ENCODE assay signal across 19 mouse cellular contexts in the genomic region with DNA sequence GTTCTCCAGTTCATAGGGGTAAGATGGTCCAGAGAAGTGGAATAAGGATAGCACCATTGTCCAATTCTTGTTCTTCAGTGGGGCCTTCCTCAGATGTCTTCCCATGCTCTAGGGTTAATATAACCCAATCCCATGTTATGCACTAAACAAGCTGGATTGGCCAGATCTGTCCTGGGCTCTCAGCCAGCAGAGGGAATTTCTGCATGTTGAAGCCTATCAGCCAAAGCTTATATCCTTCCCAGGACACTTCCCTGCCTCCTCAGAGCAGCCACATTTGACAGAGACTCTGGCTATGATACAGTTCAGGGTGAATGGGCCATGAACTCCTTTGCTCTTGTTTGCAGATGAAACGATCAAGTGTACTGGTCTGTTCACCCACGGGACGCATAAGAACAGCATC.
A peak's percentile ranks its signal among the peaks of the same experiment; 100 is the strongest.
DNase-seq lines count a peak whose midpoint lies in the region; ATAC-seq and TF ChIP-seq lines count a peak whose summit lies in the region.
"Had no signal": no experiment of that assay in that cellular context is flagged by ENCODE, and none has a peak within 500 bp of the region (broad histone marks: within the 10 kb centered on the region; RNA-seq: fewer than 3 reads in every experiment).

No protein-coding gene starts in this region.

- no peak overlapping the region for H3K9ac ChIP-seq in heart, embryonic 11.5 days (ENCODE audit: low read depth, low read length)
- H3K9ac ChIP-seq in midbrain, postnatal 0 days (replicated peaks; ENCODE audit: low read length, poor library complexity, severe bottlenecking) = no peak overlapping the region
- H3K9ac ChIP-seq in midbrain, embryonic 11.5 days (ENCODE audit: low read length) = no peak overlapping the region
- H3K9ac ChIP-seq in neural tube, embryonic 13.5 days = no peak overlapping the region
- H3K9ac ChIP-seq: heart, embryonic 12.5 days had no signal

- no peak overlapping the region for H3K4me3 ChIP-seq in heart, embryonic 11.5 days (ENCODE audit: low read depth, low read length)
- H3K4me3 ChIP-seq in midbrain, postnatal 0 days (ENCODE audit: low read depth, low read length) = no peak overlapping the region
- no peak overlapping the region for H3K4me3 ChIP-seq in midbrain, embryonic 11.5 days (ENCODE audit: low read depth, low read length)
- no peak overlapping the region for H3K4me3 ChIP-seq in neural tube, embryonic 13.5 days
- H3K4me3 ChIP-seq: forebrain, embryonic 10.5 days; heart, embryonic 12.5 days; midbrain, embryonic 10.5 days had no signal

- no peak for TF ChIP-seq CTCF in midbrain, postnatal 0 days (IDR thresholded peaks at IDR 0.05)

- no peaks in the 10 kb centered on the region for H3K27me3 ChIP-seq in heart, embryonic 11.5 days (ENCODE audit: control insufficient read depth, insufficient read depth, low read length)
- H3K27me3 ChIP-seq in midbrain, postnatal 0 days (ENCODE audit: insufficient read depth, low read length) = no peaks in the 10 kb centered on the region
- H3K27me3 ChIP-seq in midbrain, embryonic 11.5 days (ENCODE audit: control insufficient read depth, insufficient read depth, low read length) = no peaks in the 10 kb centered on the region
- no peaks in the 10 kb centered on the region for H3K27me3 ChIP-seq in neural tube, embryonic 13.5 days

- no peak for ATAC-seq in heart, embryonic 11.5 days (replicated peaks; ENCODE audit: insufficient number of reproducible peaks, low FRiP score, low TSS enrichment)
- no peak for ATAC-seq in midbrain, postnatal 0 days (ENCODE audit: low FRiP score)
- no peak for ATAC-seq in midbrain, embryonic 11.5 days (ENCODE audit: low FRiP score)
- no peak for ATAC-seq in neural tube, embryonic 13.5 days (ENCODE audit: low read depth)
- ATAC-seq: hindbrain, postnatal 0 days; intestine, embryonic 16.5 days; lung, postnatal 0 days had no signal

- DNase-seq in heart, adult 11 months = peak; percentile 57
- peak; percentile 21 for DNase-seq in midbrain, postnatal 0 days (ENCODE audit: low spot score)
- no peak for DNase-seq in midbrain, embryonic 11.5 days (ENCODE audit: low spot score, missing footprints)
- peak; percentile 18 for DNase-seq in fat pad, adult 2 months (ENCODE audit: extremely low read depth, low read depth, low spot score)
- DNase-seq in urinary bladder, postnatal 10 days (ENCODE audit: low spot score) = no peak
- DNase-seq: adrenal gland, adult 2 months; cerebellum, adult 11-12 months; heart, postnatal 14 days; kidney, postnatal 25 days; layer of hippocampus, postnatal 36 days; thymus, postnatal 14 days had no signal

- H3K4me1 ChIP-seq in heart, embryonic 11.5 days (ENCODE audit: control insufficient read depth, insufficient read depth, low read length) = no peaks in the 10 kb centered on the region
- H3K4me1 ChIP-seq in midbrain, postnatal 0 days (ENCODE audit: insufficient read depth, low read length) = 0 out of 2 replicates have a peak, but pooled peaks cover 2% of the 10 kb centered on the region
- no peaks in the 10 kb centered on the region for H3K4me1 ChIP-seq in midbrain, embryonic 11.5 days (ENCODE audit: control insufficient read depth, insufficient read depth, low read length)
- H3K4me1 ChIP-seq in neural tube, embryonic 13.5 days (replicated peaks) = peaks cover 5% of the 10 kb centered on the region; the same call in 1 of the 2 replicates
- H3K4me1 ChIP-seq: forebrain, embryonic 10.5 days; heart, embryonic 12.5 days; midbrain, embryonic 10.5 days had no signal

- H3K9me3 ChIP-seq in heart, embryonic 11.5 days (replicated peaks; ENCODE audit: control insufficient read depth, low read length) = no peaks in the 10 kb centered on the region
- no peaks in the 10 kb centered on the region for H3K9me3 ChIP-seq in midbrain, postnatal 0 days (ENCODE audit: low read length)
- no peaks in the 10 kb centered on the region for H3K9me3 ChIP-seq in midbrain, embryonic 11.5 days (ENCODE audit: control insufficient read depth, low read length)
- no peaks in the 10 kb centered on the region for H3K9me3 ChIP-seq in neural tube, embryonic 13.5 days
- H3K9me3 ChIP-seq: forebrain, embryonic 10.5 days; heart, embryonic 12.5 days; midbrain, embryonic 10.5 days had no signal

- WGBS in heart, embryonic 11.5 days (ENCODE audit: insufficient replicate concordance) = 78% methylated on average over 3 of the region's 3 CpGs
- 84% methylated on average over 3 of the region's 3 CpGs for WGBS in midbrain, postnatal 0 days
- WGBS in midbrain, embryonic 11.5 days = 80% methylated on average over 3 of the region's 3 CpGs
- 76% methylated on average over 3 of the region's 3 CpGs for WGBS in neural tube, embryonic 13.5 days

- no peak overlapping the region for H3K27ac ChIP-seq in heart, embryonic 11.5 days (ENCODE audit: low read depth, low read length)
- H3K27ac ChIP-seq in midbrain, postnatal 0 days (ENCODE audit: low read depth, low read length) = no peak overlapping the region
- H3K27ac ChIP-seq in midbrain, embryonic 11.5 days (ENCODE audit: low read depth, low read length) = no peak overlapping the region
- peak overlapping the region; percentile 9; the same call in 1 of the 2 replicates for H3K27ac ChIP-seq in neural tube, embryonic 13.5 days (replicated peaks)
- H3K27ac ChIP-seq: forebrain, embryonic 10.5 days; hindbrain, postnatal 0 days; midbrain, embryonic 10.5 days had no signal

- H3K36me3 ChIP-seq in heart, embryonic 11.5 days (ENCODE audit: control insufficient read depth, insufficient read depth, low read length) = no peaks in the 10 kb centered on the region
- no peaks in the 10 kb centered on the region for H3K36me3 ChIP-seq in midbrain, postnatal 0 days (ENCODE audit: insufficient read depth, low read length)
- no peaks in the 10 kb centered on the region for H3K36me3 ChIP-seq in midbrain, embryonic 11.5 days (ENCODE audit: control insufficient read depth, insufficient read depth, low read length)
- no peaks in the 10 kb centered on the region for H3K36me3 ChIP-seq in neural tube, embryonic 13.5 days
- H3K36me3 ChIP-seq: forebrain, embryonic 10.5 days; heart, embryonic 12.5 days; midbrain, embryonic 10.5 days had no signal

- no peak overlapping the region for H3K4me2 ChIP-seq in heart, embryonic 11.5 days
- no peak overlapping the region for H3K4me2 ChIP-seq in midbrain, postnatal 0 days (ENCODE audit: low read depth, low read length, poor library complexity, severe bottlenecking)
- H3K4me2 ChIP-seq in midbrain, embryonic 11.5 days = no peak overlapping the region
- H3K4me2 ChIP-seq in neural tube, embryonic 13.5 days = no peak overlapping the region
- H3K4me2 ChIP-seq: heart, embryonic 12.5 days had no signal

Comparison
In these comparisons a context has a peak if more than half of its experiments do, and no peak if none do; other contexts are left out.
1. DNase-seq: peak in heart, adult 11 months (single experiment), midbrain, postnatal 0 days (single experiment) and fat pad, adult 2 months (single experiment); none in midbrain, embryonic 11.5 days (single experiment) and urinary bladder, postnatal 10 days (single experiment).